Mouse (Mus musculus): ENCODE measurements around the gene Faf2. TPM values are rescaled to one million over a fixed set of nuclear protein-coding genes. Genes with fewer than 3 reads are reported as not detected.
A peak's percentile ranks its signal among the peaks of the same experiment; 100 is the strongest.

Faf2 gene
- polyA plus RNA-seq, 1 experiment: 30.3 TPM

DNA sequence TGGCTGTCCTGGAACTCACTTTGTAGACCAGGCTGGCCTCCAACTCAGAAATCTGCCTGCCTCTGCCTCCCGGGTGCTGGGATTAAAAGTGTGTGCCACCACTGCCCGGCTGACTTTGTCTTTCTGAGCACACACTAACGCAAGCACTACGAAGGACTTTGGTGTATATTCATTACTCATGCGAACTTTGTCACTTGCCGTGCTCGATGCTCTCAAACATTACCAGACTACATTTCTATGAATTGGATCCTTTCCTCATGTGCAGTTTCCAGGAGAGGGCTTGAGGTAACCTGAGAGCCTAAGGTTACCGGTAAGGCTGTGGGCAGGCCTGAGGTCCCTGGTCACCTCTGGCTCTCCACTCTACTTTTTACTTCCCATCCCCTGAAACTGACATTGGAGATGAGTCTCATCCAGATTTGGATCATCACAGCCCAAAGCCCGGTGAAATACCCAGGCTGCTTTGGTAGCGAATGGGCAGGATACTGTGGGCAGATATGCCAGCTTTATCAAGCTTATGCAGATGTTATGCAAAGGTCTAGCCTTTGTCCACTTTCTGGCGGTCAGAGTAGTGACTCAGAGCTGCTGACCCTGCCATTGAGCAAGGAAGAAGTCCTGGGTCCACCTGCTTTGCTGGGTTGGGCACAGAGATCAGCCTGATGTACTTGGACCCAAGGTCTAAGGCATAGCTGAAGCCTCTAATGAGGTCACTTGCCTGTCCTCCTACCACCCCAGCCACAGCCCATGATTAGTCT lies 74.1 kb downstream of the Faf2 start:
- peaks cover 28% of the 10 kb centered on the region for H3K79me2 ChIP-seq (ENCODE audit: control insufficient read depth, insufficient read depth)
- no peak overlapping the region for H3K4me2 ChIP-seq (ENCODE audit: low read depth)
- TF ChIP-seq POLR2A (IDR thresholded peaks at IDR 0.05; ENCODE audit: insufficient read length, low read depth) (no peak), TCF3 (IDR thresholded peaks at IDR 0.05; ENCODE audit: insufficient read length, low read depth) (no peak), TCF12 (IDR thresholded peaks at IDR 0.05; ENCODE audit: insufficient read depth, poor library complexity, severe bottlenecking) (no peak), USF1 (IDR thresholded peaks at IDR 0.05; ENCODE audit: low read depth) (no peak), MYOG (IDR thresholded peaks at IDR 0.05; ENCODE audit: control insufficient read depth in 1 of 3, insufficient read depth in 1 of 3, insufficient read length in 2 of 3, low read depth in 2 of 3) (no peak), REST (IDR thresholded peaks at IDR 0.05; ENCODE audit: insufficient read depth, insufficient read length) (no peak), SRF (IDR thresholded peaks at IDR 0.05; ENCODE audit: control insufficient read depth, insufficient read length, low read depth) (no peak), MYOD1 (IDR thresholded peaks at IDR 0.05; ENCODE audit: control insufficient read depth in 1 of 3, insufficient read length in 2 of 3, low read depth in 2 of 3) (no peak), MAX (IDR thresholded peaks at IDR 0.05; ENCODE audit: low read depth) (no peak), POLR2AphosphoS2 (IDR thresholded peaks at IDR 0.05; ENCODE audit: insufficient read length, low read depth) (no peak), CEBPB (IDR thresholded peaks at IDR 0.05; ENCODE audit: insufficient read depth, poor library complexity, severe bottlenecking) (no peak), E2F4 (IDR thresholded peaks at IDR 0.05; ENCODE audit: insufficient read depth) (no peak)
- H3ac ChIP-seq (ENCODE audit: control insufficient read depth, insufficient read length): no peak overlapping the region
- H3K4me3 ChIP-seq: peak overlapping the region; percentile 88
- H3K36me3 ChIP-seq (ENCODE audit: control insufficient read depth, insufficient read depth): no peaks in the 10 kb centered on the region
- peaks cover 11% of the 10 kb centered on the region for H3K27me3 ChIP-seq (ENCODE audit: control insufficient read depth, insufficient read depth, insufficient read length)

DNA sequence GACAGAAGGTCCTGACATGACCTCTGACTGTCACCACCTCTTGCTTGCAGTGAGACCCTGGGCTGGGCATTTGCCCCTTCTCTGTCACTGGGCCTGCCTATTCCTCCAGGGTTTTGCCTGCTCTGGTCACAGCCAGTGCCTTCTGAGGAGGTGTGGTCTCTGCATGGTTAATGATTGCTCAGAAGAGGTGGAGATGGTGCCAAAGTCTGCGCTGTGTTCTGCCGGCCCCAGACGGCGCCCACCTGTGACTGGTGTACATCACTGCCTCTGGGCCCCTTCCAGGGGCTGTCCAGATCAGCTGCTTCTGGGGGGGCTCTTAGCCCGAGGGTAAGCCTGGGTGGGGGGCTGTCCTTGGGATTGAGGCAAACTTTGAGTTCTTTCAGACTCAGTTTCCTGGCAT lies 79.7 kb downstream of the Faf2 start, which contains the start of gene Cdhr2:
Cdhr2 (plus strand) TSS at position 219 of the 400 bp plus-strand sequence.
- TF ChIP-seq CEBPB (IDR thresholded peaks at IDR 0.05; ENCODE audit: insufficient read depth, poor library complexity, severe bottlenecking) (no peak), SRF (IDR thresholded peaks at IDR 0.05; ENCODE audit: control insufficient read depth, insufficient read length, low read depth) (no peak), E2F4 (IDR thresholded peaks at IDR 0.05; ENCODE audit: insufficient read depth) (no peak), REST (IDR thresholded peaks at IDR 0.05; ENCODE audit: insufficient read depth, insufficient read length) (no peak), POLR2AphosphoS2 (IDR thresholded peaks at IDR 0.05; ENCODE audit: insufficient read length, low read depth) (no peak), MYOD1 (IDR thresholded peaks at IDR 0.05; ENCODE audit: control insufficient read depth in 1 of 3, insufficient read length in 2 of 3, low read depth in 2 of 3) (no peak), POLR2A (IDR thresholded peaks at IDR 0.05; ENCODE audit: insufficient read length, low read depth) (no peak), MAX (IDR thresholded peaks at IDR 0.05; ENCODE audit: low read depth) (no peak), MYOG (IDR thresholded peaks at IDR 0.05; ENCODE audit: control insufficient read depth in 1 of 3, insufficient read depth in 1 of 3, insufficient read length in 2 of 3, low read depth in 2 of 3) (no peak)
- no peak within 1 kb of the TSS for H3ac ChIP-seq (ENCODE audit: control insufficient read depth, insufficient read length)
- no peak within 1 kb of the TSS for H3K4me3 ChIP-seq
- no peaks in the 10 kb centered on the region for H3K79me2 ChIP-seq (ENCODE audit: control insufficient read depth, insufficient read depth)
- no peaks in the 10 kb centered on the region for H3K36me3 ChIP-seq (ENCODE audit: control insufficient read depth, insufficient read depth)
- H3K4me2 ChIP-seq (ENCODE audit: low read depth): no peak within 1 kb of the TSS
- peaks cover 50% of the 10 kb centered on the region for H3K27me3 ChIP-seq (ENCODE audit: control insufficient read depth, insufficient read depth, insufficient read length)

DNA sequence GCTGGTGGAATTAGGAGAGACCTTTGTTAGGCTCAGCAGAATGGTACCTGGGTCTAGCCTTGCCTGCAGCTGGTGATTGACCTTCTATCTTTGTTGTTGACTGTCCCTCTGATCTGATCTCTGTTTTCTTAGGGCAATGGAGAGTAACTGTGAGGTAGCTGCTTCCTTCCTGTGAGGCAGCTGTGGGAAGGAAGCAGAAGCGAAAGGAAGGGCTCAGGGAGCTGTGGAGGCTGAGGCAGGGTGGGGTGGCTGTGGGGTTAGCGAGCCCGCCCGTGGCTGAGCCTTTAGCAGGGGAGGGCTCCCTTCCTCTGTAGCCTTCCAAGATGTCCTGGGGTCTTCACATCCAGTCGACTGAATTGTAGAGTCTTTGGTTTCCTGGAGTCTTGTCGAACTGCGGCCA lies 80.9 kb downstream of the Faf2 start:
- Histone ChIP-seq H3ac (ENCODE audit: control insufficient read depth, insufficient read length) (no peak overlapping the region), H3K4me2 (ENCODE audit: low read depth) (no peak overlapping the region), H3K4me3 (no peak overlapping the region), H3K36me3 (ENCODE audit: control insufficient read depth, insufficient read depth) (no peaks in the 10 kb centered on the region), H3K79me2 (ENCODE audit: control insufficient read depth, insufficient read depth) (no peaks in the 10 kb centered on the region), H3K27me3 (ENCODE audit: control insufficient read depth, insufficient read depth, insufficient read length) (peaks cover 63% of the 10 kb centered on the region)
- TF ChIP-seq CEBPB (IDR thresholded peaks at IDR 0.05; ENCODE audit: insufficient read depth, poor library complexity, severe bottlenecking) (no peak), MYOG (IDR thresholded peaks at IDR 0.05; ENCODE audit: control insufficient read depth in 1 of 3, insufficient read depth in 1 of 3, insufficient read length in 2 of 3, low read depth in 2 of 3) (no peak), TCF12 (IDR thresholded peaks at IDR 0.05; ENCODE audit: insufficient read depth, poor library complexity, severe bottlenecking) (no peak), USF1 (IDR thresholded peaks at IDR 0.05; ENCODE audit: low read depth) (no peak), POLR2A (IDR thresholded peaks at IDR 0.05; ENCODE audit: insufficient read length, low read depth) (no peak)

DNA sequence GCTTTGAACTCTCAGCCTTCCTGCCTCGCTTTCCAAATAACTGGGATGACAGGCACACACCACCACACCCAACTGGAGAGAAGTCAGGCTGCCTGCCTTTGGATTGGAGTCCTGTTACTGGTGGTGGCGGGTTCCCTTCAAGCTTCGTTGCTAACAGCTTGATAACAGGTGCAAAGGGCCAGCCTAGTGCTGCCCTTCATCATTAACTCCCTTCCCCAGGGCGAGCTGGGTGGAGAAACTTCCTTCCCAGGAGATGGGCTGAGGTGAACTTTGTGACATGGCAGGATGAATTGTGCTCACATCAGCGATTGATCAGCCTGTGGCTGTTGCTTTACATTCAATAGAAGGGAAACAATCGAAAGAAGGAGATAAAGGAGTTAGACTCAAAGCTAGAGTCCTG lies 83.3 kb downstream of the Faf2 start:
- no peaks in the 10 kb centered on the region for H3K79me2 ChIP-seq (ENCODE audit: control insufficient read depth, insufficient read depth)
- peaks cover 57% of the 10 kb centered on the region for H3K27me3 ChIP-seq (ENCODE audit: control insufficient read depth, insufficient read depth, insufficient read length)
- H3K36me3 ChIP-seq (ENCODE audit: control insufficient read depth, insufficient read depth): no peaks in the 10 kb centered on the region
- TF ChIP-seq MAX (IDR thresholded peaks at IDR 0.05; ENCODE audit: low read depth) (no peak), TCF3 (IDR thresholded peaks at IDR 0.05; ENCODE audit: insufficient read length, low read depth) (no peak), CEBPB (IDR thresholded peaks at IDR 0.05; ENCODE audit: insufficient read depth, poor library complexity, severe bottlenecking) (no peak), POLR2AphosphoS2 (IDR thresholded peaks at IDR 0.05; ENCODE audit: insufficient read length, low read depth) (no peak), SRF (IDR thresholded peaks at IDR 0.05; ENCODE audit: control insufficient read depth, insufficient read length, low read depth) (no peak), MYOG (IDR thresholded peaks at IDR 0.05; ENCODE audit: control insufficient read depth in 1 of 3, insufficient read depth in 1 of 3, insufficient read length in 2 of 3, low read depth in 2 of 3) (no peak), USF1 (IDR thresholded peaks at IDR 0.05; ENCODE audit: low read depth) (no peak), REST (IDR thresholded peaks at IDR 0.05; ENCODE audit: insufficient read depth, insufficient read length) (no peak), POLR2A (IDR thresholded peaks at IDR 0.05; ENCODE audit: insufficient read length, low read depth) (no peak), TCF12 (IDR thresholded peaks at IDR 0.05; ENCODE audit: insufficient read depth, poor library complexity, severe bottlenecking) (no peak)
- no peak overlapping the region for H3K4me3 ChIP-seq
- H3K4me2 ChIP-seq (ENCODE audit: low read depth): no peak overlapping the region
- H3ac ChIP-seq (ENCODE audit: control insufficient read depth, insufficient read length): no peak overlapping the region
